Mouse (Mus musculus) liver, adult 2 months (tissue): ENCODE data around the gene Fcf1. TPM values are rescaled to one million over a fixed set of nuclear protein-coding genes. Genes with fewer than 3 reads are reported as not detected.

Source experiments
- DNase-seq: peaks from one replicate; pipeline ENCODE4 v3.0.0-alpha.2; 2011; ENCODE audit warnings: low read depth, low spot score; ENCODE audit errors: extremely low read depth
- H3K27ac ChIP-seq: fragments of 200-500 bp; replicated peaks from 2 replicates; pipeline ENCODE4 v1.5.1; 2012; ENCODE audit warnings: low read depth, mild to moderate bottlenecking, control low read depth, inconsistent platforms, low read length; ENCODE audit not compliant: insufficient read depth
- H3K27me3 ChIP-seq: fragments of 200-500 bp; 2 replicates; pipeline ENCODE4 v1.6.1; 2012; ENCODE audit warnings: mild to moderate bottlenecking, moderate library complexity, low read length, inconsistent platforms; ENCODE audit not compliant: control insufficient read depth, insufficient read depth
- H3K36me3 ChIP-seq: fragments of 200-500 bp; 2 replicates; pipeline ENCODE4 v1.6.1; 2012; ENCODE audit warnings: low read length, inconsistent platforms; ENCODE audit not compliant: control insufficient read depth, insufficient read depth
- H3K4me1 ChIP-seq: fragments of 200-500 bp; 2 replicates; pipeline ENCODE4 v1.6.1; 2011; ENCODE audit warnings: low read length; ENCODE audit not compliant: control insufficient read depth, insufficient read depth
- H3K4me3 ChIP-seq: fragments of 200-500 bp; 2 replicates; pipeline ENCODE4 v1.5.1; 2011; ENCODE audit warnings: low read depth, mild to moderate bottlenecking, control low read depth, low read length, moderate library complexity; ENCODE audit not compliant: insufficient read depth
- H3K79me2 ChIP-seq: fragments of 200-500 bp; 2 replicates; pipeline ENCODE4 v1.6.1; 2012; ENCODE audit warnings: inconsistent platforms, mild to moderate bottlenecking, low read length, moderate library complexity; ENCODE audit not compliant: control insufficient read depth, insufficient read depth
- H3K9ac ChIP-seq: fragments of 200-500 bp; 2 replicates; pipeline ENCODE4 v1.6.1; 2012; ENCODE audit warnings: low read depth, mild to moderate bottlenecking, control low read depth, inconsistent platforms, low read length
- CTCF ChIP-seq: fragments of 200-500 bp; IDR thresholded peaks from 2 replicates; pipeline ENCODE4 v1.5.1; 2011; ENCODE audit warnings: low read depth, low read length, control low read depth
- POLR2A ChIP-seq: fragments of 200-500 bp; IDR thresholded peaks from 2 replicates; pipeline ENCODE4 v1.6.1; 2011; ENCODE audit warnings: low read length, control low read depth; ENCODE audit not compliant: insufficient read depth; ENCODE audit errors: extremely low read depth
- WGBS: fragments of 180-500 bp; shearing (Covaris S2); methylation state at CpG from one replicate; pipeline ENCODE4 v1.1.7; 2018; 5-methylcytosine and 5-hydroxymethylcytosine counted together
- polyA plus RNA-seq: library from polyadenylated mRNA; depleted of rRNA; stranded (reverse); fragments of >200 nt; gene quantifications from 2 replicates; pipeline ENCODE4 v1.2.3, GENCODE M21; 2012
- total RNA-seq: library from RNA; depleted of rRNA; stranded (reverse); fragments of >200 nt; gene quantifications from 2 replicates; pipeline ENCODE4 v1.2.3, GENCODE M21; 2014

The Fcf1 gene
- total and polyA plus RNA-seq, 2 experiments: 23.2 to 59.7 TPM

GRCm38 (mm10) chr12:84996501-84997398 is 26.1 kb downstream of the Fcf1 start:
- Histone ChIP-seq H3K27ac (peak overlapping the region; percentile 54), H3K4me1 (peaks cover 17% of the 10 kb centered on the region), H3K9ac (peak overlapping the region; percentile 94), H3K36me3 (no peaks in the 10 kb centered on the region; the same call in 1 of the 2 replicates), H3K27me3 (no peaks in the 10 kb centered on the region), H3K4me3 (peak overlapping the region; percentile 81), H3K79me2 (peaks cover 18% of the 10 kb centered on the region)
- 2% methylated on average over 44 of the region's 44 CpGs for WGBS
- TF ChIP-seq CTCF (no peak), POLR2A (no peak)
- DNase-seq: no peak

- TF ChIP-seq CTCF (no peak), POLR2A (no peak)
- Histone ChIP-seq H3K4me3 (no peak overlapping the region), H3K4me1 (peaks cover 17% of the 10 kb centered on the region), H3K79me2 (peaks cover 22% of the 10 kb centered on the region), H3K27me3 (no peaks in the 10 kb centered on the region), H3K9ac (no peak overlapping the region), H3K27ac (no peak overlapping the region), H3K36me3 (no peaks in the 10 kb centered on the region; the same call in 1 of the 2 replicates)
- no peak for DNase-seq
Observed at GRCm38 (mm10) chr12:84999053-84999452, 28.4 kb downstream of the Fcf1 start.

GRCm38 (mm10) chr12:85006206-85006605 is 35.5 kb downstream of the Fcf1 start:
- Histone ChIP-seq H3K36me3 (no peaks in the 10 kb centered on the region), H3K27me3 (no peaks in the 10 kb centered on the region), H3K4me3 (no peak overlapping the region), H3K9ac (no peak overlapping the region), H3K79me2 (peaks cover 17% of the 10 kb centered on the region; the same call in 1 of the 2 replicates), H3K27ac (peak overlapping the region; percentile 85; the same call in 1 of the 2 replicates), H3K4me1 (peaks cover 19% of the 10 kb centered on the region)
- TF ChIP-seq POLR2A: no peak
- no peak for TF ChIP-seq CTCF
- peak; percentile 48 for DNase-seq
- 89% methylated on average over 1 of the region's 1 CpGs for WGBS

- no peak for TF ChIP-seq POLR2A
- TF ChIP-seq CTCF: no peak
- DNase-seq: peak; percentile 90
- peaks cover 17% of the 10 kb centered on the region; the same call in 1 of the 2 replicates for H3K79me2 ChIP-seq
- peaks cover 19% of the 10 kb centered on the region for H3K4me1 ChIP-seq
- H3K27ac ChIP-seq: peak overlapping the region; percentile 85
- H3K36me3 ChIP-seq: no peaks in the 10 kb centered on the region; the same call in 1 of the 2 replicates
- no peak overlapping the region for H3K4me3 ChIP-seq
- no peaks in the 10 kb centered on the region for H3K27me3 ChIP-seq
- no peak overlapping the region for H3K9ac ChIP-seq
Observed at GRCm38 (mm10) chr12:85007021-85007420, 36.3 kb downstream of the Fcf1 start.

GRCm38 (mm10) chr12:85009776-85010175 is 39.1 kb downstream of the Fcf1 start:
- peaks cover 19% of the 10 kb centered on the region for H3K4me1 ChIP-seq
- no peak for TF ChIP-seq CTCF
- no peak for TF ChIP-seq POLR2A

GRCm38 (mm10) chr12:85010541-85010940 is 39.8 kb downstream of the Fcf1 start:
- 66% methylated on average over 2 of the region's 2 CpGs for WGBS
- H3K27ac ChIP-seq: no peak overlapping the region
- H3K36me3 ChIP-seq: peaks cover 25% of the 10 kb centered on the region
- H3K27me3 ChIP-seq: no peaks in the 10 kb centered on the region
- no peak for TF ChIP-seq CTCF
- TF ChIP-seq POLR2A: no peak
- peaks cover 11% of the 10 kb centered on the region; the same call in 1 of the 2 replicates for H3K79me2 ChIP-seq
- no peak overlapping the region for H3K4me3 ChIP-seq
- peaks cover 19% of the 10 kb centered on the region for H3K4me1 ChIP-seq
- H3K9ac ChIP-seq: no peak overlapping the region
- DNase-seq: no peak

More at GRCm38 (mm10) chr12:85009776-85010175, 39.1 kb downstream of the Fcf1 start:
- WGBS: 12% methylated on average over 1 of the region's 1 CpGs
- Histone ChIP-seq H3K27ac (0 out of 2 replicates have a peak overlapping the region, but pooled peaks have one; percentile 39), H3K27me3 (no peaks in the 10 kb centered on the region), H3K36me3 (peaks cover 18% of the 10 kb centered on the region), H3K79me2 (peaks cover 13% of the 10 kb centered on the region; the same call in 1 of the 2 replicates), H3K9ac (no peak overlapping the region), H3K4me3 (no peak overlapping the region)
- peak; percentile 80 for DNase-seq
